Mouse (Mus musculus) lung, postnatal 14 days (tissue): ENCODE measurements around the gene Maml1.
A peak's percentile ranks its signal among the peaks of the same experiment; 100 is the strongest.
"Not testable (repeated sequence)": the region's sequence is repeated elsewhere in the genome, so short reads cannot be mapped to it uniquely, and the experiment has no call there.

Source experiments
- DNase-seq: peaks from one replicate; pipeline ENCODE4 v3.0.0; 2021

Gene Maml1

GRCm38 (mm10) chr11:50292190-50292855 lies at the start of gene Maml1:
TSS of gene Maml1 (minus strand) at chr11:50292311.
- peak; percentile 97 for DNase-seq

- DNase-seq: no peak
Measured at GRCm38 (mm10) chr11:50336891-50337290, 44.8 kb upstream of the Maml1 start.

- DNase-seq: no peak
Measured at GRCm38 (mm10) chr11:50336126-50336525, 44.0 kb upstream of the Maml1 start.

DNA sequence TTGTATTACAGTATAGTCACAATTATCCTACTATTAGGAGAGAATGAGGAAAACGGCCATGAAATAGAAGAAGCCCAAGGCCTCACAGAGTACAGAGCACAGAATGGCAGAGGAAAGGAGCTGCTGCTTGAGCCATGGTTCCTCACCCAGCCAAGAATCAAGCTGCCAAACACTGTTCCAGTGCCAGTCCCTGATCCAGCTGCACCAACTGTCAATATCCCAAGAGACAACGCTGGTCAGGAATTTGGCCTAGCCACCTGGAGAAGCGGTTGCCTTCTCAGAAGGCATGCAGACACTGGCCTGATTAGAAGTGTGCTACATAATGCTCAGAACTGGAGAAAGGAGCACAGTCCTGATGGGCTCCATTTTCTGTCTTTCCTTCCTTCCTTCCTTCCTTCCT lies 41.1 kb upstream of the Maml1 start:
- no peak for DNase-seq

DNA sequence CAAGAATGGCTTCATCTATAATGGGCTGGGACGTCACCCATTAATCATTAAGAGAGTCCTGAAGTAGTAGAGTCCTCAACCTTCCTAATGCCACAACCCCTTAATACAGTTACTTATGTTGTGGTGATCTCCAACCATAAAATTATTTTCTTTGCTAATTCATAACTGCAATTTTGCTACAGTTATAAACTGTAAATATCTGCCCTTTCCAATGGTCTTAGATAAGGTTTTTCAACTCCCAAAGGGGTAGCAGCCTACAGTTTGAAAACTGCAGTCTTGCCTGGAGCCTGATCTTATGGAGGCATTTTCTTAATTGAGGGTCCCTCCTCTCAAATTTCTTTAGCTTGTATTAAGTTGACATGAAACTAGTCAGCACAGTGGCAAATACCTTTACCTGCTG lies 37.3 kb upstream of the Maml1 start:
- no peak for DNase-seq

GRCm38 (mm10) chr11:50328075-50328625 lies 36.0 kb upstream of the Maml1 start:
- DNase-seq: no peak

DNA sequence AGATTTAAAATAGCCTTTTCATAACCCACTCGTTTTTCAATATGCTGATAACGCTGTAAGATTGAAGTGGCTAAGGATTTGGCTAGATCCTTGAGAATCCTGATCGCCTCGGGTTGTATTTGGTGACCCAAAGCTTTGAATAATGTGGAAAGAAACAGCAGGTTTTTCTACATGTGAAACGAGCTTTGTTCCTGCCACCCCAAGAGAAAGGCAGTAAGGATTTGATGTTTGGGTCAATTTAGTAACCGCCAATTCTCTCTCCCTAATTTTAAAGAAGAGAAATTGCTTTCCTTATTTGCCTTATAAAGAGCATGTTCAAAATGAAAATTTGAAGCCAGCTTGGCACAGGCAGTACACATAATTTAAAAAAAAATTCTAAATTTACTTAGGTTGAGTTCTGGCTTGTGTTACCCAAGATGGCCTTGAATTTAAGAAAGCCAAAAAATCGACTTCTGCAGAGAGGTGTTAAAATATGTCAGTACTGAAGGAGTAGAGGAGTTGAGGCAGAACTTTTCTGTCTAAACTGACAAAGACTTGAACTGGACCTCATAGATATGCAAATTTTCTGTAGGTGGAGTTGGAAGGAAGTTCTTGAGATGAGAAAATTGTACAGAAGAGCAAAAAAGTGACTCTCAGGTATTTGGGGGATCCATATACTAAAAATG lies 34.3 kb upstream of the Maml1 start:
- no peak for DNase-seq

DNA sequence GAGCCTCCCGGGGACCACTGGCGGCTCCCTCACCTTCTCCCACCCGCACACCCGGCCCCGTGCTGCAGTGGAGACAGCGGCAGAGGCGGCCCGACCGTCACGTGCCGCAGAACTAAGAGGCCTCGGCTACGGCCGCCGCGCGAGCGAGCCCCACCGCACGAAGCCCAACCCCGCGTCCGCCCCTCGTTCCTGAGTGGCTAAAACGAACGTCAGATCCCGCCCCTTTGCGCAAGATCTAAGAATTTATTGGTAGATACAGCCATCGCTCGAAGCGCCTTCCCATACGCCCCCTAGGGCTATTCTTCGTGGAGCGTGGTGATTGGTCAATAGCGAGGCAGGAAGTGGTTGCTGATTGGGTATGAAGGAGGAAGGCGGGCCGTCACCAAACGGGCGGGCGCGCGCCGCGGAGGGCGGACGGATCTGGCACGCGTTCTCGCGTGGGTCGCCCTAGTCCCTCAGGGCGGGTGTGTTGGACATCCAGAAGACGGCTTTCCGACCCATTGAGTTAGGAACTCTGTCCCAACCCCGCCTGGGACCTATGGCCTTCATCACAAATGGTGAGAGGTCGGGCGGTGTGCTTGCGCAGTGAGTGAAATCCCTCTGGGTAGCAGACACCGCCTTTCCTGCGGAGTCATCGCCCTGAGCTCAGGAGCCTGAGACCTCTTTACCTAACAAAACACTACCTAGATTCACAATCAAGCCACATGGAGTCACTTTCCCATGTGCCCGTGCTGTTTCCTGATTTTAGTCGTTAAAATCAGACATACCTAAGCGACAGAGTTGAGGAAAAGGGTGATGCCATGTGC lies 33.6 kb upstream of the Maml1 start, which contains the start of gene Canx:
Canx (minus strand) TSS at position 178 of the 806 bp plus-strand sequence.
- peak; percentile 98 for DNase-seq

- no peak for DNase-seq
Measured at GRCm38 (mm10) chr11:50324751-50325471, 32.8 kb upstream of the Maml1 start.

- DNase-seq: no peak
Measured at GRCm38 (mm10) chr11:50323843-50324242, 31.7 kb upstream of the Maml1 start.

- DNase-seq: no peak
Measured at GRCm38 (mm10) chr11:50322345-50322744, 30.2 kb upstream of the Maml1 start.

GRCm38 (mm10) chr11:50321239-50321638 lies 29.1 kb upstream of the Maml1 start:
- DNase-seq: no peak

- not testable (repeated sequence) for DNase-seq
Measured at GRCm38 (mm10) chr11:50319343-50319742, 27.2 kb upstream of the Maml1 start.

- DNase-seq: no peak
Measured at GRCm38 (mm10) chr11:50312803-50313202, 20.7 kb upstream of the Maml1 start.

DNA sequence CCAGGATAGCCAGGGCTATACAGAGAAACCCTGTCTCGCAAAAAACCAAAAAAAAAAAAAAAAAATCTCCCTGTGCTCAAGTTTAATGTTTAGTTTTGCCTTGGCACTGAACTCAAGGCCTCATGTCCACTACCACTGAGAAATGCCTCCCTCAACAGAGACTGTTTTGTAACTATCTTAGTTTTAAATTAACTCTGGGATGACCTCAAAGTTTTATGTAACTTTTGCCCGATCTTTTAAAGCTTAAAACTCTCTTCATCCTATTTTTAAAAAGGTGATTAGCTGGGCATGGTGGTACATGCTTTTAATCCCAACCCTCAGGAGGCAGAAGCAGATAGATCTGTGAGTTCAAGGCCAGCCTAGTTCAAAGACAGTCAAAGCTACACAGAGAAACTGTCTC lies 11.3 kb upstream of the Maml1 start:
- DNase-seq: no peak

DNA sequence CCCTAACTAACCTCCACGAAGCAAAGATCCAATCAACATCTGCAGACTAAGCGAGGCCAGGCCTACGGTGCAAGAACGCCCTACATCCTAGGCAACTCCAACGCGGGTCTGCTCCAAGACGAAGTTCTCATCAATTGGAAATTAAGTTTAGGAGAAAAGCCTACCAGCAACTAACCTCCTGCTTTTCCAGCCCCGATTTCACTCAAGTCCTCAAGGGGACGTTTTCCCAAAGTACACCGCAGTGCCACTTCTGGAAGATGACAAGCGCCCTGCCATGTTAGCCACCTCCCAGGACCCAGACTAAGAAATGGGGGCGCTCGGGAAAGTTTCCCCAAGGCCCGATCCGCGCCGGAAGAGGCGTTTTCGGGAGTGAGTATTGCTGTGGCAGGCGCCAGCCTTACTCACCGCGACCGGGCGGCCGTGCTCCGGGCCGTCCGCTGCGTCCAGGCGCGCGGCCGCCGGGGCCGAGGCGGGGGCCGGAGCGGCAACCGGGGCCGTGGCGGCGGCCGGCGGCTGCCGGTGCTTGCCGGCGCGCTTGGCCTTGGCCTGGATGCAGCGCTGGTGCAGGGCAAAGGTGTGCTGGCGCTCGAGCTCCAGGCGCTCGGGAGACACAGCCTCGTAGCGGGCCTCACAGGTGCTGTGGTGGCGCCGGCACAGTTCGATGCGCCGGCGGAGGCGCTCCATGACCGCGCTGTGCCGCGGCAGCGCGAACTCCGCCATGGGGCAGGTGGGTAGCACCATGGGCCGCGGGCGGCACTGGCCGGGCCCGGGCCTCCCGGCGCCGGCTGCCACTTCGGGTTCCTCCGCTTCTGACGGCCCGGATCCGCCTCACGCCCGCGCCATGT lies 568 bp downstream of the Maml1 start:
- DNase-seq: peak; percentile 60

- DNase-seq: no peak
Measured at GRCm38 (mm10) chr11:50290486-50291225, 1.5 kb downstream of the Maml1 start.

DNA sequence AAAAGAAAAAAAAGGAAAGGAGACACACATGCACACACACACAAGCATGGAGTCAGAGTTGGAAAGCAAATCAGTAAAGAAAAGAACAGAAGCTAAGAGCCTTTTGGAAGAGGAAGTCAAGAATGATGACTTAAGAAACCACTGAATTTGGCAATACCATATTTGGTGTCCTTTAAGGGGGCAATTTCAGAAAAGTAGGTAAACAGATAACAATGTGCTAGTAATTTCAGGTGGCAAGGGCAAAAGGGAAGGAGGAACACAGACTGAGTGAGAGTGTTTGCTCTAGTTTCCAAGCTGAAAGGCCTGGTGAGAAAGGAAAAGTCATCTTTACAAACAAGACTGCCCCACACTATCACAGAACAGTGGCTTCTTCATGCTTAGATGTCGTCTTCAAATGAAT lies 5.7 kb downstream of the Maml1 start:
- no peak for DNase-seq

GRCm38 (mm10) chr11:50285696-50286095 lies 6.4 kb downstream of the Maml1 start:
- no peak for DNase-seq

DNA sequence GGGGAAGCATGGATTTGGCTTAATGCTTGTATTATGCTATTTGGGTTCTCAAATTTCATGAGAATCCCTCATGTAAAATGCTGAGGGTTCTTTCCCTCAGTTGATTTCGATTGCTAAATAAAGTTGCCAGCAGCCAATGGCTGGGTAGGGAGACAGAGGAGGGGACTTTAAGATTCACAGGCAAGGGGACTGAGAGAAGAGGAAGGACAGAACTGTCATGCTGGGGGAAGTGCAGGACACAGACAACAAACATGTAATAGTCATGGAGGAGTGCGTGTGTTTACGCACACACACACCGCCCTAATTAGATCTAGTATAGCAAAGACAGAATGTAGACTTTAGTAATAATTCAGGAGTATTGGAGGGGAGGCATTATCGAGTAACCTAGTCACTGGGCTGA lies 6.8 kb downstream of the Maml1 start:
- no peak for DNase-seq

- DNase-seq: no peak
Measured at GRCm38 (mm10) chr11:50280053-50280452, 12.1 kb downstream of the Maml1 start.
